Mouse (Mus musculus) CH12.LX (cell line): Measurements from ENCODE around the gene Wdfy2. TPM values are rescaled to one million over a fixed set of nuclear protein-coding genes. Genes with fewer than 3 reads are reported as not detected.

Experiments used
- polyA plus RNA-seq: library from polyadenylated mRNA; unstranded; fragments of >175 nt; gene quantifications from 2 replicates; pipeline ENCODE4 v1.2.1, GENCODE M21; 2012; ENCODE audit warnings: low read depth; ENCODE audit not compliant: insufficient read length
- total RNA-seq, 2 experiments: library from RNA; depleted of rRNA; stranded (reverse); fragments of 300-350 nt in 1 of 2; fragments of >200 nt in 1 of 2; gene quantifications; 2 replicates each; pipeline ENCODE4 v1.2.3; 2012 to 2014

Wdfy2 gene
- total and polyA plus RNA-seq, 3 experiments: 6.3 to 6.7 (median 6.6) TPM

Other genes starting within 250 kb of the Wdfy2 start
- gene Serpine3, start 174.0 kb upstream of the Wdfy2 start, total RNA-seq (2012; rRNA removed): 0.08 TPM in 1 of 2 replicates, not detected in the other
- gene Serpine3, start 174.0 kb upstream of the Wdfy2 start, total RNA-seq (2014; rRNA removed): not detected in 2 replicates
- gene Serpine3, start 174.0 kb upstream of the Wdfy2 start, polyA plus RNA-seq: not detected in 2 replicates
- 21.5 and 31.3 TPM in 2 replicates for gene Ints6, start 76.5 kb upstream of the Wdfy2 start, total RNA-seq (2012; rRNA removed)
- gene Ints6, start 76.5 kb upstream of the Wdfy2 start, total RNA-seq (2014; rRNA removed): 53.4 and 55.7 TPM in 2 replicates
- 41.1 and 44.0 TPM in 2 replicates for gene Ints6, start 76.5 kb upstream of the Wdfy2 start, polyA plus RNA-seq
- gene Defb48, start 146.8 kb downstream of the Wdfy2 start, total RNA-seq (2012; rRNA removed): not detected in 2 replicates
- gene Defb48, start 146.8 kb downstream of the Wdfy2 start, total RNA-seq (2014; rRNA removed): not detected in 2 replicates
- gene Defb48, start 146.8 kb downstream of the Wdfy2 start, polyA plus RNA-seq: not detected in 2 replicates
- gene Defb47, start 160.4 kb downstream of the Wdfy2 start, total RNA-seq (2012; rRNA removed): not detected in 2 replicates
- not detected in 2 replicates for gene Defb47, start 160.4 kb downstream of the Wdfy2 start, total RNA-seq (2014; rRNA removed)
- gene Defb47, start 160.4 kb downstream of the Wdfy2 start, polyA plus RNA-seq: not detected in 2 replicates
- not detected in 2 replicates for gene Defb43, start 174.1 kb downstream of the Wdfy2 start, total RNA-seq (2012; rRNA removed)
- not detected in 2 replicates for gene Defb43, start 174.1 kb downstream of the Wdfy2 start, total RNA-seq (2014; rRNA removed)
- not detected in 2 replicates for gene Defb43, start 174.1 kb downstream of the Wdfy2 start, polyA plus RNA-seq
- not detected in 2 replicates for gene Defb42, start 209.3 kb downstream of the Wdfy2 start, total RNA-seq (2012; rRNA removed)
- gene Defb42, start 209.3 kb downstream of the Wdfy2 start, total RNA-seq (2014; rRNA removed): not detected in 2 replicates
- not detected in 2 replicates for gene Defb42, start 209.3 kb downstream of the Wdfy2 start, polyA plus RNA-seq
- gene Defb30, start 212.3 kb downstream of the Wdfy2 start, total RNA-seq (2012; rRNA removed): not detected in 2 replicates
- gene Defb30, start 212.3 kb downstream of the Wdfy2 start, total RNA-seq (2014; rRNA removed): not detected in 2 replicates
- gene Defb30, start 212.3 kb downstream of the Wdfy2 start, polyA plus RNA-seq: not detected in 2 replicates